Mouse (Mus musculus): ENCODE measurements at regions not wholly inside any gene's neighbourhood (a gene's known extent, or its start where the extent isn't known, plus 50 kb on each side); places are given as distances from the start of the nearest gene placed in this dataset.

- no peaks in the 10 kb centered on the region for H3K79me2 ChIP-seq (ENCODE audit: control insufficient read depth, insufficient read depth)
- H3K4me3 ChIP-seq, result no peak overlapping the region
- TF ChIP-seq TCF3 (IDR thresholded peaks at IDR 0.05; ENCODE audit: insufficient read length, low read depth) (no peak), TCF12 (IDR thresholded peaks at IDR 0.05; ENCODE audit: insufficient read depth, poor library complexity, severe bottlenecking) (no peak), MYOG (IDR thresholded peaks at IDR 0.05; ENCODE audit: control insufficient read depth in 1 of 3, insufficient read depth in 1 of 3, insufficient read length in 2 of 3, low read depth in 2 of 3) (no peak), MYOD1 (IDR thresholded peaks at IDR 0.05; ENCODE audit: control insufficient read depth in 1 of 3, insufficient read length in 2 of 3, low read depth in 2 of 3) (no peak), USF1 (IDR thresholded peaks at IDR 0.05; ENCODE audit: low read depth) (no peak), MAX (IDR thresholded peaks at IDR 0.05; ENCODE audit: low read depth) (no peak), SRF (IDR thresholded peaks at IDR 0.05; ENCODE audit: control insufficient read depth, insufficient read length, low read depth) (no peak), REST (IDR thresholded peaks at IDR 0.05; ENCODE audit: insufficient read depth, insufficient read length) (no peak), POLR2A (IDR thresholded peaks at IDR 0.05; ENCODE audit: insufficient read length, low read depth) (no peak), POLR2AphosphoS2 (IDR thresholded peaks at IDR 0.05; ENCODE audit: insufficient read length, low read depth) (no peak), E2F4 (IDR thresholded peaks at IDR 0.05; ENCODE audit: insufficient read depth) (no peak), CEBPB (IDR thresholded peaks at IDR 0.05; ENCODE audit: insufficient read depth, poor library complexity, severe bottlenecking) (no peak)
- no peaks in the 10 kb centered on the region for H3K36me3 ChIP-seq (ENCODE audit: control insufficient read depth, insufficient read depth)
- no peak overlapping the region for H3K4me2 ChIP-seq (ENCODE audit: low read depth)
- no peak overlapping the region for H3ac ChIP-seq (ENCODE audit: control insufficient read depth, insufficient read length)
- no peaks in the 10 kb centered on the region for H3K27me3 ChIP-seq (ENCODE audit: control insufficient read depth, insufficient read depth, insufficient read length)
These were observed 169.4 kb upstream of the Dmrta1 start for GRCm38 (mm10) chr4:89509655-89510391.

- H3K27me3 ChIP-seq (ENCODE audit: control insufficient read depth, insufficient read depth, insufficient read length), result no peaks in the 10 kb centered on the region
- no peaks in the 10 kb centered on the region for H3K79me2 ChIP-seq (ENCODE audit: control insufficient read depth, insufficient read depth)
- no peaks in the 10 kb centered on the region for H3K36me3 ChIP-seq (ENCODE audit: control insufficient read depth, insufficient read depth)
- no peak overlapping the region for H3K4me3 ChIP-seq
- TF ChIP-seq CEBPB (IDR thresholded peaks at IDR 0.05; ENCODE audit: insufficient read depth, poor library complexity, severe bottlenecking) (peak; percentile 35; the same call in 1 of the 2 replicates), MAX (IDR thresholded peaks at IDR 0.05; ENCODE audit: low read depth) (no peak)
- peak overlapping the region; percentile 60 for H3K4me2 ChIP-seq (ENCODE audit: low read depth)
- no peak overlapping the region for H3ac ChIP-seq (ENCODE audit: control insufficient read depth, insufficient read length)
These were observed 171.0 kb upstream of the Dmrta1 start for GRCm38 (mm10) chr4:89508103-89508763.

GRCm38 (mm10) chr4:89505368-89505819, 173.8 kb upstream of the Dmrta1 start:
- Histone ChIP-seq H3K27me3 (ENCODE audit: control insufficient read depth, insufficient read depth, insufficient read length) (no peaks in the 10 kb centered on the region), H3K36me3 (ENCODE audit: control insufficient read depth, insufficient read depth) (no peaks in the 10 kb centered on the region), H3K4me2 (ENCODE audit: low read depth) (peak overlapping the region; percentile 59), H3ac (ENCODE audit: control insufficient read depth, insufficient read length) (no peak overlapping the region), H3K79me2 (ENCODE audit: control insufficient read depth, insufficient read depth) (no peaks in the 10 kb centered on the region), H3K4me3 (no peak overlapping the region)
- TF ChIP-seq REST (IDR thresholded peaks at IDR 0.05; ENCODE audit: insufficient read depth, insufficient read length), result no peak
- peak; percentile 50; the same call in 1 of the 2 replicates for TF ChIP-seq CEBPB (IDR thresholded peaks at IDR 0.05; ENCODE audit: insufficient read depth, poor library complexity, severe bottlenecking)

GRCm38 (mm10) chr4:89500232-89500631, 179.0 kb upstream of the Dmrta1 start:
- Histone ChIP-seq H3K27me3 (ENCODE audit: control insufficient read depth, insufficient read depth, insufficient read length) (no peaks in the 10 kb centered on the region), H3K4me3 (no peak overlapping the region), H3K79me2 (ENCODE audit: control insufficient read depth, insufficient read depth) (no peaks in the 10 kb centered on the region), H3K4me2 (ENCODE audit: low read depth) (no peak overlapping the region), H3K36me3 (ENCODE audit: control insufficient read depth, insufficient read depth) (no peaks in the 10 kb centered on the region), H3ac (ENCODE audit: control insufficient read depth, insufficient read length) (no peak overlapping the region)
- TF ChIP-seq CEBPB (IDR thresholded peaks at IDR 0.05; ENCODE audit: insufficient read depth, poor library complexity, severe bottlenecking), result no peak
- TF ChIP-seq POLR2A (IDR thresholded peaks at IDR 0.05; ENCODE audit: insufficient read length, low read depth), result no peak
- no peak for TF ChIP-seq REST (IDR thresholded peaks at IDR 0.05; ENCODE audit: insufficient read depth, insufficient read length)
- no peak for TF ChIP-seq POLR2AphosphoS2 (IDR thresholded peaks at IDR 0.05; ENCODE audit: insufficient read length, low read depth)
- no peak for TF ChIP-seq MYOD1 (IDR thresholded peaks at IDR 0.05; ENCODE audit: control insufficient read depth in 1 of 3, insufficient read length in 2 of 3, low read depth in 2 of 3)
- no peak for TF ChIP-seq TCF3 (IDR thresholded peaks at IDR 0.05; ENCODE audit: insufficient read length, low read depth)
- TF ChIP-seq MAX (IDR thresholded peaks at IDR 0.05; ENCODE audit: low read depth), result no peak
- TF ChIP-seq MYOG (IDR thresholded peaks at IDR 0.05; ENCODE audit: control insufficient read depth in 1 of 3, insufficient read depth in 1 of 3, insufficient read length in 2 of 3, low read depth in 2 of 3), result no peak
- TF ChIP-seq TCF12 (IDR thresholded peaks at IDR 0.05; ENCODE audit: insufficient read depth, poor library complexity, severe bottlenecking), result no peak
- TF ChIP-seq E2F4 (IDR thresholded peaks at IDR 0.05; ENCODE audit: insufficient read depth), result no peak
- no peak for TF ChIP-seq SRF (IDR thresholded peaks at IDR 0.05; ENCODE audit: control insufficient read depth, insufficient read length, low read depth)
- no peak for TF ChIP-seq USF1 (IDR thresholded peaks at IDR 0.05; ENCODE audit: low read depth)

- no peak overlapping the region for H3ac ChIP-seq (ENCODE audit: control insufficient read depth, insufficient read length)
- no peaks in the 10 kb centered on the region for H3K79me2 ChIP-seq (ENCODE audit: control insufficient read depth, insufficient read depth)
These were observed 180.1 kb upstream of the Cdkn2b start for GRCm38 (mm10) chr4:89490947-89491346.

More at GRCm38 (mm10) chr4:89490947-89491346, 180.1 kb upstream of the Cdkn2b start:
- Histone ChIP-seq H3K36me3 (ENCODE audit: control insufficient read depth, insufficient read depth) (no peaks in the 10 kb centered on the region), H3K4me2 (ENCODE audit: low read depth) (no peak overlapping the region), H3K4me3 (no peak overlapping the region), H3K27me3 (ENCODE audit: control insufficient read depth, insufficient read depth, insufficient read length) (no peaks in the 10 kb centered on the region)
- TF ChIP-seq TCF3 (IDR thresholded peaks at IDR 0.05; ENCODE audit: insufficient read length, low read depth), result no peak
- no peak for TF ChIP-seq TCF12 (IDR thresholded peaks at IDR 0.05; ENCODE audit: insufficient read depth, poor library complexity, severe bottlenecking)
- no peak for TF ChIP-seq MYOD1 (IDR thresholded peaks at IDR 0.05; ENCODE audit: control insufficient read depth in 1 of 3, insufficient read length in 2 of 3, low read depth in 2 of 3)
- TF ChIP-seq REST (IDR thresholded peaks at IDR 0.05; ENCODE audit: insufficient read depth, insufficient read length), result no peak
- TF ChIP-seq MAX (IDR thresholded peaks at IDR 0.05; ENCODE audit: low read depth), result no peak
- TF ChIP-seq POLR2AphosphoS2 (IDR thresholded peaks at IDR 0.05; ENCODE audit: insufficient read length, low read depth), result no peak
- TF ChIP-seq POLR2A (IDR thresholded peaks at IDR 0.05; ENCODE audit: insufficient read length, low read depth), result no peak
- TF ChIP-seq USF1 (IDR thresholded peaks at IDR 0.05; ENCODE audit: low read depth), result no peak
- TF ChIP-seq E2F4 (IDR thresholded peaks at IDR 0.05; ENCODE audit: insufficient read depth), result no peak
- TF ChIP-seq SRF (IDR thresholded peaks at IDR 0.05; ENCODE audit: control insufficient read depth, insufficient read length, low read depth), result no peak
- no peak for TF ChIP-seq MYOG (IDR thresholded peaks at IDR 0.05; ENCODE audit: control insufficient read depth in 1 of 3, insufficient read depth in 1 of 3, insufficient read length in 2 of 3, low read depth in 2 of 3)
- TF ChIP-seq CEBPB (IDR thresholded peaks at IDR 0.05; ENCODE audit: insufficient read depth, poor library complexity, severe bottlenecking), result no peak

Data from myocyte (in vitro differentiated cells).